Mouse (Mus musculus): ENCODE measurements around the gene Nsun7.

- TF ChIP-seq CTCF (IDR thresholded peaks at IDR 0.05; ENCODE audit: control insufficient read depth, insufficient read depth, insufficient replicate concordance, low read depth, low read length) (no peak), POLR2A (IDR thresholded peaks at IDR 0.05; ENCODE audit: control insufficient read depth, low read depth, low read length) (no peak)
These were observed 68.4 kb downstream of the Nsun7 start for GRCm38 (mm10) chr5:66327949-66328726.
